Mouse (Mus musculus): Measurements from ENCODE around the gene Rbm20.

Gene Rbm20

DNA sequence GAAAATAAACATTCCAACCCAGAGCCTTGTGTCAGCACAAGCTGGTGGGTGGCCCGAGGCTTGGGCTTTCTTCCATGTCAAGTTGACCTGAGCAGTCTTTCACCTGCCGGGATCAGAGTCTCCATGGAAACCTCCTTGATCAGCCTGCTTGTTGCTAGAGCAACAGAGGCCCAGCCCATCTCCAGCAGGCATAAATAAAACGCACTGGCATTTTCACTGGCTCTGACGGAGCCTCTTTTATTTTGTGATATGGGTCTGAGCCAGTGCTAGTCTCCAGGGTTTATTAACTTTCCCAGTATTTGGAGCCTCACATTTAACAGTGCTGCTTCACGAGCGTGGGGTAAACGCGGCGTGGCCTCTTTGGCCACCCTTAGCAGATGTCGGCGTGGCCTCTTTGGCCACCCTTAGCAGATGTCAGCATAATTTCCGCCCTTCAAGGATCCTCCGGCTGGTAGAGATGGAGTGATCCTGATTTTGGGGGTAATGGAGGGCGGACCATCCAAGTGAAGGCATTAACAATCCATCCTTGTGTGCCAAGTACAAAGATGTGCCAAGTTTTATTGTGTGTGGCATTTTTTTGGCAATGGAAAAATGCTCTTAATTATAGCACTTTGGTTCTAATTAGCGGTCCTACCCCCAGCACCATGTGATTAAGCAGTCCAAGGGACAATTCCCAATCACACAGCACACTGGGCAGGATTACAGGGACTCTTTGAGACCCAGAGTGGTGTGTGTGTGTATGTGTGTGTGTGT, 175.8 kb downstream of the Rbm20 start:
- DNase-seq, result peak; percentile 91

DNA sequence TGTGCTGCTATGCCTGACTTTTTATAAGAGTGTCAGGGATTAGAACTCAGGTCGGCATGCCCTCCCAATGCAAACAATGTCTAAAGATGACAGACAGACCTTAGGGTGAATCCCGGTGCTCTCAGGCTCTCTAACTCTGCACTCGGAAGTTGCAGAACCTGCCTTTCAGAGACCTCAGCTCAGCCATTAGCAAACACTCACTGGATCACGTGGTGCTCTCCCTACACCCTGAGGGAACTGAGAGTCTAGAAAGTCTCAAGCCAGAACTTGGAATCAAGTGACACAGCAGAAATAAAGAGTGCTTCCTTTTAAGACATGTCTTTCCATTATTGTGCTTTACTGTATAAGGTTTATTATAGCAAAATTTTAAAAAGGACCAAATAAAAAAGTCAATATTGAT, 177.9 kb downstream of the Rbm20 start:
- no peak for DNase-seq

DNA sequence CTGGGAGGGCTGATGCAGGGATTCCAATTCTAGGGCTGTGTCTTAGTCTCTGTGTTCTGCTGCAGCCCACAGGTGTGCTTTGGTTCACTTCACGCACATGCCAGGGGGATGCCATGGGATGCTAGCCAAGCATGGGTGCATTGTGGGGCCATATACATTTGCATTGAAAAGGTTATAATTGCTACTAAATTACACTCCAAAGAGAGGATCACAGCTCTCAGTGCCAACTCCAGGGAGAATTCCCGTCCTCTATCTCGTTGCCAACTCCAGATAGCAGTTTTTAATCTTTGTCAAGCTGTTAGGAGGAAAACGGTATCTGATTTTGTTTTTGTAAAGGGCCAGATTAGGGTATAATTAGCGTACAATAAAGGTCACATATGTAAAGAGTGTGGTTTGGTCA, 178.7 kb downstream of the Rbm20 start:
- DNase-seq, result no peak

GRCm38 (mm10) chr19:53856794-53857193, 179.7 kb downstream of the Rbm20 start:
- DNase-seq, result no peak

- no peak for DNase-seq
These were observed 180.9 kb downstream of the Rbm20 start for GRCm38 (mm10) chr19:53857962-53858361.

DNA sequence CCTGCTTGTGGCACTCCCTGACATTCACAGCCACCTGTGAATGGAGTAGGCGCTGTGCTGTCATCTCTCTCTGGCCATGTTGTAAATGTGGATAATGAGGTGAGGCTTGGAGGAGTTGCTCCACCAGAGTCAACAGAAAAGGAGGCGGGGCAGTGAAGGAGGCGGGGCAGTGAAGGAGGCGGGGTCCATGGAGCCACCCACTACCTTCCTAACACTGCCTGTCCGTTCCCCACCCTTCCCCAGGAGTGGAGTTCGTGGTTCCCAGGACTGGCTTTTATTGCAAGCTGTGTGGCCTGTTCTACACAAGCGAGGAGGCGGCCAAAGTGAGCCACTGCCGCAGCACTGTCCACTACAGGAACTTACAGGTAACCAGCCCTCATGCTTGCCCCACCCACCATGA, 182.0 kb downstream of the Rbm20 start:
- no peak for DNase-seq

DNA sequence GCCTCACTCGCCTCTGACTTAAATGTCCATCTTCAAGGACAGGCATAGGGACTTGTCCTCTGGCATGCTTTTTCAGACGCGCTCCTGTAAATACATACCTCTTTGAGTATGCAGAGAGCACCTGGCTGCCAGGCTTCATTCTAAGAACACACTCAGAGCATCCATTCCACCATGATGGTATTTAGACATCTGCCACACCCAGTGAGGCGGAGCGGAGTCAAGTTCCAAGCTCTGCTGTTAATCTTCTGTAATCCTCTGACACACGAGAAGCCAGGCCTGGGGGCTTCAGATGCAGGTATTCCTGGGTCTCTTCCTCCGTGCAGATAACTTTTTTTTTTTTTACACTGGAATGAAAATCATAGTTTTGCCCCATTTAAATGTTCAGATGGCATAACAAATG, 182.5 kb downstream of the Rbm20 start:
- DNase-seq, result no peak

- DNase-seq, result no peak
These were observed 184.2 kb downstream of the Rbm20 start for GRCm38 (mm10) chr19:53861346-53861745.

- no peak for DNase-seq
These were observed 185.6 kb downstream of the Rbm20 start for GRCm38 (mm10) chr19:53862573-53863246.

GRCm38 (mm10) chr19:53867238-53867637, 190.1 kb downstream of the Rbm20 start:
- DNase-seq, result no peak

DNA sequence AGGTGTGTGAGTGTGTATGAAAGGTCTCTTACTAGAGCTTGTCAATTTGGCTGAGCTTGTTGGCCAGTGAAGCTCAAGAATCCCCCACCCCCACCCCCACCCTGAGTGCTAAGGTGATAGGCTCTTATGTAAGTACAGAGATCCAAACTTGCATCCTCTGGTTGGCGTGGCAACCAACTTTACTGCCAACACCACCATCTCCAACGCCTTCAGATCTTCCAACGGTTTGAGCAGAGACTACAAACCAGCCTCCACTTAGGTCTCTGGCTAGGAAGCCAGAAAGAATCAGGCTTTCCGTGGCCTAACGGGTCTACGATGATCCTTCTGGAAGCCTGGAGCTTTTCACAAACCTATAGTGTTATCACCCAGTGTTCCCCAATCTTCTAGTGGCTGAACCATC, 191.0 kb downstream of the Rbm20 start:
- DNase-seq, result no peak

DNA sequence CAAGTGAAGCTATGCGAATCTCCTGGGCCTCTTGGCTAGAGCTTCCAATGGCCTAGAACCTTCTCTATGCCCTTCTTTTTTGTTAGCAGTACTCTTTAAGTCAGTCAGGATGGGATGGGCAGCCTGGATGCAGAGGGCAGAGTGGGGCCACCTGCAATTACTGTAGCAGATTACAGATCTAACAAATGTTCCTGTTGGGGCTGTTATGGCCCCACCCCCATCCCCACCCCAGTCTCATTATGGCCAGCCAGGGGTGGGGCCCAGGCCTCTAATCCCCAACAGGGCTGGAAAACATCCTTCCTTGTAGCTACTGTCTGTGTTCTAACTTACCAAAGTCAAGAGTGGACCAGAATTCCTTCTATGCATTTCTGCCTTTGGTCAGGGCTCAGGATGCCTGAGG, 191.7 kb downstream of the Rbm20 start:
- no peak for DNase-seq

- no peak for DNase-seq
These were observed 192.6 kb downstream of the Rbm20 start for GRCm38 (mm10) chr19:53869427-53870385.

DNA sequence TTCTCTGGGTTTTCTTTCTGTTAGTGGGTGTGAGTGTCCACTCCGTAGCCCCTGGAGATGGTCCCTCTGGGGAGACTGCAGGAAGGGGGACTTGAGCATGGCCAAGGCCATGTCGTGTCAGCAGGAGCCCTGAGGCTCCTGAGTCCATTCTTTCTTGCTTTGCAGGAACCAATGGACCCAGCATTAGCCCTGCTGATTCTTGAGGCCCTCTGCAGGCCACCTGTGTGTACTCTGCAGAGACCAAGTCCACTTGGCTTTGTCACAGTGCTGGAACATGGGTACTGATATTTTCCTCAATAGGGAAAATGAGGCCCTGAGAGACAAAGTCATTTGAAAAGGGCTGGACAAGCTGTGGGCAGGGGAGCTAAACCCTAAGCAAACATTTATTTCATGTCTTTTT, 193.5 kb downstream of the Rbm20 start:
- DNase-seq, result no peak

DNA sequence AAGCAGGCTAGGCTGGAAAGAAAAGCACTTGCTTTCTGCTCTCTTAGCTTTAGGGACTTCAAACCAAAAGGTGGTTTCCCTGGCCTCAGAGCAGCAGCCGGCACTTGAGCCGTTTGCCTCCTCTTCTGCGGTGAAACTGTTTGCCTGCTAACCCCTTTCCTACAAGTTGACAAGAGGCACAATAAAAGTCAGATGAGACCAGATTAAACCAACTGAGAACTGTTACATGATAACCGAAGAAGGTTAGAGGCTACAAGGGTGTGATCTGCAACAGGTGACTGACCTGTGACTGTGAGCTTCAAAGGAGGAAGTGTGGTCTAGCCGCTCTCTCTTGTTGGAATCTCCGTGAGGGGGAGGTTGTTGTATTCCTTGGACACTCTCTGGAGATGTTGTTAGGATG, 194.4 kb downstream of the Rbm20 start:
- no peak for DNase-seq

GRCm38 (mm10) chr19:53872994-53873713, 196.0 kb downstream of the Rbm20 start:
- DNase-seq, result no peak

DNA sequence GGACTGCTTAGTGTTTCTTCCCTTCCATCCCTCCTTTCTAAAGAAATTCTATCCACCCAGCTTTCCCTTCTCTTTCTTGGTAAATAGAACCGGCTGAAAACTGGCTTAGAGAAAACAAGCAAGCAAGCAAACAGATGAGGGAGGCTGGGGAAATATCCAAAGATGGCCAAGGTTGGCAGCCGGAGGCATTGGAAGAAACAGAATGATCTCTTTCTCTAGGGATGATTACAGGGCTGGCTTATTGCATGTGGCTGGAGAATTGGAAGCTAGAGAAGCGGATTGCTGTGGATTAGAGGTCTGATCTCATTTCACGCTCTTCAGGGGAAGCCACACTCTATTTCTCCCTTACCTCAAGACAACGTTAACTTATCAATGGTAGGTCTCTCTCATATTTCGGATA, 198.1 kb downstream of the Rbm20 start:
- no peak for DNase-seq

GRCm38 (mm10) chr19:53877779-53878178, 200.7 kb downstream of the Rbm20 start:
- no peak for DNase-seq

- DNase-seq, result no peak
These were observed 203.4 kb downstream of the Rbm20 start for GRCm38 (mm10) chr19:53880460-53880859.

GRCm38 (mm10) chr19:53881786-53882185, 204.7 kb downstream of the Rbm20 start:
- no peak for DNase-seq

GRCm38 (mm10) chr19:53885450-53885849, 208.3 kb downstream of the Rbm20 start:
- no peak for DNase-seq

DNA sequence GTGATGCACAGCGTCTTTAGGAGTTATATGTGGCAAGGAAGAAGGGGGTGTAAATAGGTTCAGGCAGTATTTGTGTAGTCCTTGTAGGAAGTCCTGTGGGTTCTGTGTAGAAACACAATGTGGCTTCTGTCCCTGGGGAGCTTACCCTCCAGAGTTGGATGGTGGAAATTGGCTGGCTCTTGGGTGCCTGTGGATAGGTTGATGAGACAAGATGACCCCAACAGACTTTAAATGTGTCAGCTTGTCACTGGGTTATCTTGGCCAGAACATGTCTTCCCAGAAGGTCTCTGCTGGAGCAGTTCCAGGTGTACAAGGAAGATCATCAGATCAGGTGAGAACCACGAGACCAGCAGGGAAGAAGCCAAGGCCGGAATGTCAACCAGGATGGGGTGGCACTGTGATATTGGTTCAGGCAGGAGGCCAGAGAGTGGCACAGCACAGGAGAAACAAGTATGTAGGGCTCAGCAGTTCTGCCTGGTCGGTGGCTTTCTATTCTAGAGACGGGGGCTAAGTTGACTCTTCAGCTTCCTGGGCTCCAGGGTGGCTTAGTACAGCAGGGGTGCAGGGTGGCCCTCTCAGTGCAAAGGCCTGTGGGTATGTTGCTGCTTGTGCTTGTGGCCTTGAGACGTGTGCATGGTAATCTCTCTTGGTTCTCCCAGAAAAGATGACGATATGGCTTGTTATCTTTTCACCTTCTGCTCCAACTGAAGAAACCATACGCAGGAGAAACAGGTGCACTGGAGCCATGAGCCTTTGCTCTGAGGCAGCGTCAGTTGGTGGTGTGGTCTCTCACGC, 209.7 kb downstream of the Rbm20 start:
- DNase-seq, result no peak

Data from kidney, adult 11 months (tissue).